Mouse (Mus musculus) layer of hippocampus, postnatal 25 days (tissue): ENCODE results near the gene Vgf. TPM values are rescaled to one million over a fixed set of nuclear protein-coding genes. Genes with fewer than 3 reads are reported as not detected.

ENCODE experiments used
- DNase-seq, 2 experiments: peaks; one replicate each; pipeline ENCODE4 v3.0.0; 2022; ENCODE audit warnings: mixed read lengths in 2 of 2, low spot score in 1 of 2; ENCODE audit errors: extremely low spot score in 1 of 2
- total RNA-seq, 2 experiments: library from RNA; stranded (reverse); gene quantifications; 2 replicates each; pipeline ENCODE4 v1.2.3; 2021

The Vgf gene
- total RNA-seq = 100 to 1,000 TPM; 219 to 233 TPM

GRCm38 (mm10) chr5:137026092-137026491, at the start of gene Vgf:
Gene Vgf (plus strand): TSS chr5:137026392.
- DNase-seq = no peak

- DNase-seq = no peak
Observed at GRCm38 (mm10) chr5:136977769-136978168, 48.4 kb upstream of the Vgf start.

GRCm38 (mm10) chr5:136979762-136980161, 46.4 kb upstream of the Vgf start:
- no peak for DNase-seq

DNA sequence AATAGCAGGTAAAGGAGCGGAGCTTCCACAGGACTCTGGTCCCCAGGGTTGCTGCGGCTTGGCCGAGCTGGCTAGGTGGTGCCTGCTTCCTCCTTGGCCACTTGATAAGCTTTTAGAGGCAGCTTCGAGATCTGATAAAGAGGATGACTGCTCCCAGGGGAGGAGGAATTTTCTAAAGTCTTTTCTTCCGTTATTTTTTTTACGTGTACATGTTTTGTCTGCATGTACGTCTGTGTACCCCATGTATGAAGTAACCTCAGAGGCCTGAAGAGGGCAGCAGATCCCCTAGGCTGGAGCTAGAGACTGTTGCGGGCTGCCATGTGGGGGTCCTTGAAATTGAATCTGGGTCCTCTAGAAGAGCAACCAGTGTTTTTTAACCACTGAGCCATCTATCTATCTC, 45.2 kb upstream of the Vgf start:
- DNase-seq = no peak

- DNase-seq = peak in 1 of 2 experiments; percentile 69
Observed at GRCm38 (mm10) chr5:136982338-136982930, 43.8 kb upstream of the Vgf start.

- no peak for DNase-seq
Observed at GRCm38 (mm10) chr5:136984828-136985227, 41.4 kb upstream of the Vgf start.

GRCm38 (mm10) chr5:136986695-136987137, 39.5 kb upstream of the Vgf start, which contains the start of gene Plod3:
Gene Plod3 (plus strand): TSS chr5:136987019.
- DNase-seq = peak; percentile 78 to 91

DNA sequence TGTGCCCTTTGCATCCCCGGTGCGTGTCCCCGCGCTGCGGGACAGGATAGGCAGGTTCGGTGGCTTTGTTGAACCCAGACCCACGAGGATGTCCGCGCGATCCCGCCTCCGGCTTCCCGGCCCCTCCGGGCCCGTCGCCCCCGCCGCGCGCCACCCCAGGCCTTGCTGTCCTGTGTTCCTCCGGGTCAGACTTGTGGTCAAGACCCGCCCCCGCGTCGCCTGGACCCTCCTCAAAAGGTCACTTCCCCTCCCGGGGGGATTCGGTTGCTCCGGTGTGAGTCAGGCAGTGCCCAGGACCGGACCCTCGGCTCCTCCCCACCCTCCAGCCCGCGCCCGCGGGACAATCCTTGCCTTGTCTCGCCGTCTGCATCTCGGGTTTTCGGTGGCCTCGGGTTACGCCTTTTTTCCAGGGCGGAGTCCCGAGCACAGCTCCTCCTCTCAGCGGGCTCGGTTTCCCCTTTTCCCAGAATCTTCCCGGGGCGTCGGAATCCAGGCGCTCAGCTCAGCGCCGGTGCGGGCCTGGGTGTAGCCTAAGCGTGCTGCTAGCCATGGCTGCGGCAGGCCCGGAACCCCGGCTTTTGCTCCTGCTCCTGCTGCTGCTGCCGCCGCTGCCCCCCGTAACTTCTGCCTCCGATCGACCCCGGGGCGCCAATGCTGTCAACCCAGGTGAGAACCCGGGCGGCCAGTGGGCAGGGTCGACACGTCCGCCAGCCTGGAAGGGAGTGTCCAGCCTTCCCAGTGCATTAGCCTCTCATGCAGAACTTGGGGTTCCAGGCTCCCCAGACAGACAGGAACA, 38.9 kb upstream of the Vgf start:
- peak; percentile 63 to 79 for DNase-seq

- no peak for DNase-seq
Observed at GRCm38 (mm10) chr5:136987934-136988271, 38.3 kb upstream of the Vgf start, which contains the start of gene Znhit1. Gene Znhit1 (minus strand): TSS chr5:136988021.

DNA sequence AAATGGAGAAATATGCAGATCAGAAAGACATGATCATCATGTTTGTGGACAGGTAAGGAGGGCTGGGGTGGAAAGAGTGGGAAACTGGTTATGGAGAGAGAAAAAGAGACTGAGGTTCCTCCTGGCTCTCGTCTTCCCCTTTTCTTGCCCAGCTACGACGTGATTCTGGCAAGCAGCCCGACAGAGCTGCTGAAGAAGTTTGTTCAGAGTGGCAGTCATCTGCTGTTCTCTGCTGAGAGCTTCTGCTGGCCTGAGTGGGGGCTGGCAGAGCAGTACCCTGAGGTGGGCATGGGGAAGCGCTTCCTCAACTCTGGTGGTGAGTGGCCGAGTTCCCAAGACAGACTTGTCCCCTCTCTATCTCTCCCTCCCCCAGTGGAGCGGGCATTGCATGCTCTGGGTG, 37.8 kb upstream of the Vgf start:
- peak in 1 of 2 experiments; percentile 44 for DNase-seq

DNA sequence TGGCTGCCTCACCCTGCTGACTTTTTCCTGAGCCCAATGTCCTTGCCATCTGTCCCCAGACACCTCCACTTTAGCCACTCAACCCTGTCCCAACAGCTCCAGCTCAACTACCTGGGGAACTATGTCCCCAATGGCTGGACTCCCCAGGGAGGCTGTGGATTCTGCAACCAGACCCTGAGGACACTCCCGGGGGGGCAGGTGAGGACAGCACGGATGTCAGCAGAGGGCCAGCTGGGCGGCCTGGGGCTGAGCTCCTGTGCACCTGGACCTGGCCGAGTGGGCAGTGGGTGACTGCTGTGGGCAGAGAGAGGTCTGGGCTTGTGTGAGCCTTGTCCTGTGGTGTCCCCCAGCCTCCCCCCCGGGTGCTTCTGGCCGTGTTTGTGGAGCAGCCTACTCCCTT, 36.4 kb upstream of the Vgf start:
- DNase-seq = no peak

DNA sequence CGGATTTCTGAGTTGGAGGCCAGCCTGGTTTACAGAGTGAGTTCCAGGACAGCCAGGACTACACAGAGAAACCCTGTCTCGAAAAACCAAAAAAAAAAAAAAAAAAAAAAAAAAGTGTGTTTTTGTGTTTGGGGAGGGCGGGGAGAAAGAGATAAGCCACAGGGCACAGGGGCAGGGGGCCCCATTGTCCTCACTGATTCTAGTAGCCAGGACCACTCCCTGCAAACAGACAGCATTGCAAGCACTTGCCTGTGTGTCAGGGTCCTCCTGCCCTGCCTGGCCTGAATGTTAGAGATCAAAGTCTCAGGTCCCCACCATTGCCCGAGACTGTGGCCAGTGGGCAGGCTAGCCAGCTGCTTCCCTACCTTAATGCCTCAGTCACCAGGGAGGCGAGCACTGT, 26.7 kb upstream of the Vgf start:
- DNase-seq = no peak

- no peak for DNase-seq
Observed at GRCm38 (mm10) chr5:137000612-137001011, 25.6 kb upstream of the Vgf start.

DNA sequence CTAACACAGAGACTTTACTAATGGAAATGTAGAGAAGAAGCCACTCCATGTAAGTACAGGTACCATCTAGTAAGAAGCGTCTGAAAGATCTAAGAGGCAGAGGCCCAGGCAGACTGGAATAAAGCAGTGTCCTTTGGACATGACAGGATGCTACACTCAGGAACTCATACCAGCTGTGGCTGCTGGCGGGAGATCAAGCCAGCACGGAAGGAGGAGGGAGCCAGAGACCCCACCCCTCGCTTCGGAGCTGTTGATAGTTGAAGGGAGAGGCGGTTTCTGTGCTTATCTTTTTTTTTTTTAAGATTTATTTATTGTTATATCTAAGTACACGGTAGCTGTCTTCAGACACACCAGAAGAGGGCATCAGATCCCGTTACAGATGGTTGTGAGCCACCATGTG, 18.9 kb upstream of the Vgf start:
- DNase-seq = no peak

- peak in 1 of 2 experiments; percentile 62 for DNase-seq
Observed at GRCm38 (mm10) chr5:137009988-137010387, 16.2 kb upstream of the Vgf start.

DNA sequence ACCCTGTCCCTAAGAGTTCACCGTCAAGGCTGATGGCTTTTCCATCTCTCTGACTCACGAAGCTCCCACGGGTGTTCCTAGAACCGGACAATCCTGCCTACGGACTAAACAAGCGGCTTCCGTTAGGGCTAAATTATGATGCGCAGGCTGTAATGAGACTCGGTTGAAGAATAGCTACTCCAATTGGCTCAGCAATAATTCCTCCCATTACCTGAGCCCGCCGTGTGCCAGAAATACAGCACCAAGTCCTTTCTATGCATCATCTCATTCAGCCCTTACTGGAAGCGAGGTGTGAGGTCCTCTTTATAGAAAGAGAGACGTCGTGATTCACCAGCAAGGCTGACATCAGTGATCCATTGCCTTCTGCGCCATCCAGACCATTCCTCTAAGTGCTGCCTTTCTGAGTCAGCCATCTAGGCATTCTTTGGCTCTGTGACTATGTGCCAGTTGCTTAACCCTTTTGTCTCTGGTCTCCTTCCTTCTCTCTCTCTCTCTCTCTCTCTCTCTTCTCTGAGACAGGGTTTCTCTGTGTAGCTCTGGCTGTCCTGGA, 13.7 kb upstream of the Vgf start:
- DNase-seq = no peak

GRCm38 (mm10) chr5:137015913-137016312, 10.3 kb upstream of the Vgf start:
- DNase-seq = no peak

- no peak for DNase-seq
Observed at GRCm38 (mm10) chr5:137024318-137024717, 1.9 kb upstream of the Vgf start.

DNA sequence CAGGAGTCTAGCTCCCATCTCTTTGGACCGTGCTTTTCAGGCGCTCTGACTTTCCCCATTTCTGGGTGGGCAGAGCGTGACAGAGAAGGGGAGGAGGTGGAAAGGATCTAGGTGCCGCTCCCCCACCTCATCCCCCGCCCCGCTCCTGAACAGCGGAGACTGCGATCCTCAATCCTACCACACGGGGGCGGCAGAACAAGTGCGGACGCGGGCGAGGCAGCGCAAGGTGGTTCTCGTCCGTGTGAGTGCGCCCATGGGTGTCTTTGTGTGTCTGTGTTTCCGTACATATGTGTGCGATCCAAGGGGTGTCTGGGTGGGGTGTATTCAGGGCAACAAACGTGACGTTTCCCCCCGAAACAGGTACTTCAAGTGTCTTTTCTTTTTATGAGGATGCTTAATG, 1.1 kb upstream of the Vgf start:
- DNase-seq = peak; percentile 91 to 96

DNA sequence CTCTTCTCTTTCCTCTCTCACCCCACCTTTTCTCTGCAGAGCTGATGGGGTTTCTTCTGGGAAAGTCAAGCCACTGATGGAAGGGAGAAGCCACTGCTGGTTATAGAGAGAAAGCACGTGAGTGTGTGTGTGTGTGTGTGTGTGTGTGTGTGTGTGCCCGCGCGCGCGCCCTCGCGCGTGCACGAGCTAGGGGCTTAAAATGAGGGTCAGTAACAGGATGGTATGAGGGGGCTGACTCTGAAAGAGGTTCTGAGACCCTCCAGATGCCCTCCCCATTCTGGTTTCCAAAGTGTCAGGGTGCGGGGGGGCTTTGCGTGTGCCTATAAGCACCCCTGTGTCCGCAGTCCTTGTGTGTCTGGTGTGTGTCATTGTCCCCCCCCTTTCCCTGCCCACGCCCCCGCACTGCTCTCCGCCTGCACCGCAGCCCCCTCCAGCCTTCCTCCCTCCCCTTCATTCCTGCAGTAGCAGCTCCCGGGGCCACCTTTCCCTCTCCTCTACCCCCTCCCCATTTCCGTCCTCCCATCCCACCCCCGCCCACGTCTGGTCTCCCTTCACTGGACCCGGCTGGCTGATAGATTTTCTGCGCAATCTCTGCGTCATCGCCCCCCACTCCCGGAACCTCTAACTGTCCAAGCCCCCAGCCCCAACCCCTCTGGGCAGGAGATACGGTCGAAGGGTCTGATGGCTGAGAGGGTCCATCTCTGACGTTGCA, 2.5 kb downstream of the Vgf start:
- no peak for DNase-seq

GRCm38 (mm10) chr5:137029273-137029585, 3.0 kb downstream of the Vgf start:
- DNase-seq = no peak
